Mouse (Mus musculus) MEL (cell line): ENCODE data around the gene Fmo5. TPM values are rescaled to one million over a fixed set of nuclear protein-coding genes. Genes with fewer than 3 reads are reported as not detected.

Experiments
- DNase-seq: peaks from one replicate; pipeline ENCODE4 v3.0.0; 2011; ENCODE audit warnings: low read depth, low spot score
- H3K27ac ChIP-seq: 2 replicates; pipeline ENCODE4 v1.5.1; 2012; ENCODE audit warnings: low read depth, mild to moderate bottlenecking, control low read depth, low read length, moderate library complexity; ENCODE audit not compliant: control insufficient read depth
- H3K27me3 ChIP-seq, 2 experiments: fragments of 150-350 bp in 1 of 2; sonication (generic) in 1 of 2; 2 replicates each; pipeline ENCODE4 v1.6.1; 2012; ENCODE audit warnings: low read length in 2 of 2, mild to moderate bottlenecking in 2 of 2, improper control_type of control experiment in 1 of 2, moderate library complexity in 1 of 2; ENCODE audit not compliant: insufficient read depth in 2 of 2, control insufficient read depth in 1 of 2
- H3K36me3 ChIP-seq, 2 experiments: 2 replicates each; pipeline ENCODE4 v1.6.1; 2012 to 2014; ENCODE audit warnings: low read length in 2 of 2, improper control_type of control experiment in 1 of 2, inconsistent platforms in 1 of 2, mild to moderate bottlenecking in 1 of 2; ENCODE audit not compliant: insufficient read depth in 2 of 2, control insufficient read depth in 1 of 2
- H3K4me1 ChIP-seq, 2 experiments: fragments of 150-350 bp in 1 of 2; sonication (generic) in 1 of 2; 2 replicates each; pipeline ENCODE4 v1.6.1; 2012; ENCODE audit warnings: low read length in 2 of 2, improper control_type of control experiment in 1 of 2, mild to moderate bottlenecking in 1 of 2; ENCODE audit not compliant: insufficient read depth in 2 of 2, control insufficient read depth in 1 of 2
- H3K4me3 ChIP-seq, 2 experiments: fragments of 150-350 bp in 1 of 2; sonication (generic) in 1 of 2; 2 replicates each; pipeline ENCODE4 v1.5.1; 2012; ENCODE audit warnings: low read depth in 2 of 2, low read length in 2 of 2, mild to moderate bottlenecking in 2 of 2, moderate library complexity in 2 of 2, control low read depth in 1 of 2, improper control_type of control experiment in 1 of 2; ENCODE audit not compliant: control insufficient read depth in 1 of 2, insufficient read depth in 1 of 2
- H3K79me2 ChIP-seq: 2 replicates; pipeline ENCODE4 v1.6.1; 2012; ENCODE audit warnings: mild to moderate bottlenecking, low read length, moderate library complexity; ENCODE audit not compliant: control insufficient read depth, poor library complexity, insufficient read depth
- H3K9ac ChIP-seq: 2 replicates; pipeline ENCODE4 v1.6.1; 2012; ENCODE audit warnings: low read depth, mild to moderate bottlenecking, control low read depth, low read length, moderate library complexity; ENCODE audit not compliant: control insufficient read depth, poor library complexity, severe bottlenecking
- H3K9me3 ChIP-seq: fragments of 150-350 bp; sonication (generic); replicated peaks from 2 replicates; pipeline ENCODE4 v1.6.1; 2012; ENCODE audit warnings: mild to moderate bottlenecking, low read length, improper control_type of control experiment, moderate library complexity; ENCODE audit not compliant: insufficient read depth
- CHD1 ChIP-seq: IDR thresholded peaks from 2 replicates; pipeline ENCODE4 v1.6.1; 2012; ENCODE audit warnings: low read depth, mild to moderate bottlenecking, inconsistent platforms, low read length, improper control_type of control experiment
- CHD2 ChIP-seq: IDR thresholded peaks from 2 replicates; pipeline ENCODE4 v1.6.1; 2011; ENCODE audit warnings: low read length, improper control_type of control experiment
- CTCF ChIP-seq, 3 experiments: IDR thresholded peaks in 2 of 3; conservative IDR thresholded peaks in 1 of 3; 2 replicates each; pipeline ENCODE4 v1.5.1; 2011 to 2012; ENCODE audit warnings: low read length in 3 of 3, low read depth in 2 of 3, mild to moderate bottlenecking in 2 of 3, improper control_type of control experiment in 1 of 3, inconsistent platforms in 1 of 3, mixed read lengths in 1 of 3, moderate library complexity in 1 of 3; ENCODE audit not compliant: control insufficient read depth in 1 of 3, insufficient read depth in 1 of 3, poor library complexity in 1 of 3, severe bottlenecking in 1 of 3
- E2F4 ChIP-seq: IDR thresholded peaks from 2 replicates; pipeline ENCODE4 v1.6.1; 2011; ENCODE audit warnings: low read depth, low read length, improper control_type of control experiment, borderline replicate concordance
- ELF1 ChIP-seq: IDR thresholded peaks from 2 replicates; pipeline ENCODE4 v1.6.1; 2014; ENCODE audit warnings: low read depth, mild to moderate bottlenecking, inconsistent platforms, low read length, improper control_type of control experiment, moderate library complexity
- EP300 ChIP-seq, 2 experiments: IDR thresholded peaks; 2 replicates each; pipeline ENCODE4 v1.6.1; 2011; ENCODE audit warnings: improper control_type of control experiment in 2 of 2, low read length in 2 of 2, low read depth in 1 of 2, mild to moderate bottlenecking in 1 of 2
- ETS1 ChIP-seq: IDR thresholded peaks from 2 replicates; pipeline ENCODE4 v1.6.1; 2012; ENCODE audit warnings: low read depth, mild to moderate bottlenecking, inconsistent platforms, low read length, improper control_type of control experiment, moderate library complexity
- GATA1 ChIP-seq: IDR thresholded peaks from 2 replicates; pipeline ENCODE4 v1.6.1; 2011; ENCODE audit warnings: low read depth, low read length, improper control_type of control experiment
- JUND ChIP-seq: IDR thresholded peaks from 2 replicates; pipeline ENCODE4 v1.6.1; 2011; ENCODE audit warnings: low read depth, mild to moderate bottlenecking, improper control_type of control experiment, low read length
- MAFK ChIP-seq: IDR thresholded peaks from 2 replicates; pipeline ENCODE4 v1.6.1; 2011; ENCODE audit warnings: low read depth, mild to moderate bottlenecking, low read length, improper control_type of control experiment, borderline replicate concordance
- MAX ChIP-seq: IDR thresholded peaks from 2 replicates; pipeline ENCODE4 v1.6.1; 2011; ENCODE audit warnings: low read length, improper control_type of control experiment
- MAZ ChIP-seq: IDR thresholded peaks from 2 replicates; pipeline ENCODE4 v1.6.1; 2012; ENCODE audit warnings: low read depth, mild to moderate bottlenecking, inconsistent platforms, low read length, improper control_type of control experiment
- MEF2A ChIP-seq: IDR thresholded peaks from 2 replicates; pipeline ENCODE4 v1.6.1; 2014; ENCODE audit warnings: low read depth, mild to moderate bottlenecking, inconsistent platforms, low read length, improper control_type of control experiment; ENCODE audit not compliant: poor library complexity, insufficient replicate concordance, severe bottlenecking; ENCODE audit errors: extremely low read depth
- MXI1 ChIP-seq: IDR thresholded peaks from 2 replicates; pipeline ENCODE4 v1.6.1; 2011; ENCODE audit warnings: mild to moderate bottlenecking, low read depth, low read length, improper control_type of control experiment
- MYB ChIP-seq: IDR thresholded peaks from 2 replicates; pipeline ENCODE4 v1.6.1; 2011; ENCODE audit warnings: mild to moderate bottlenecking, low read depth, low read length, improper control_type of control experiment
- MYC ChIP-seq: IDR thresholded peaks from 2 replicates; pipeline ENCODE4 v1.6.1; 2011; ENCODE audit warnings: low read depth, mild to moderate bottlenecking, low read length, improper control_type of control experiment, moderate library complexity
- NELFE ChIP-seq: IDR thresholded peaks from 2 replicates; pipeline ENCODE4 v1.6.1; 2011; ENCODE audit warnings: low read depth, low read length, improper control_type of control experiment
- NRF1 ChIP-seq: IDR thresholded peaks from 2 replicates; pipeline ENCODE4 v1.6.1; 2014; ENCODE audit warnings: low read depth, mild to moderate bottlenecking, inconsistent platforms, low read length, improper control_type of control experiment, moderate library complexity; ENCODE audit not compliant: poor library complexity, insufficient read depth, severe bottlenecking
- POLR2A ChIP-seq, 2 experiments: IDR thresholded peaks; 2 replicates each; pipeline ENCODE4 v1.6.1; 2011 to 2012; ENCODE audit warnings: low read length in 2 of 2, mild to moderate bottlenecking in 2 of 2, control low read depth in 1 of 2, improper control_type of control experiment in 1 of 2, low read depth in 1 of 2, moderate library complexity in 1 of 2; ENCODE audit not compliant: control insufficient read depth in 1 of 2, insufficient read depth in 1 of 2, poor library complexity in 1 of 2
- POLR2AphosphoS2 ChIP-seq: IDR thresholded peaks from 2 replicates; pipeline ENCODE4 v1.6.1; 2011; ENCODE audit warnings: low read length, improper control_type of control experiment
- POLR2AphosphoS5 ChIP-seq: IDR thresholded peaks from 2 replicates; pipeline ENCODE4 v1.6.1; 2012; ENCODE audit warnings: low read depth, borderline replicate concordance, mild to moderate bottlenecking, inconsistent platforms, low read length, moderate library complexity, mixed read lengths
- RAD21 ChIP-seq: IDR thresholded peaks from 2 replicates; pipeline ENCODE4 v1.6.1; 2011; ENCODE audit warnings: mild to moderate bottlenecking, low read depth, low read length, improper control_type of control experiment
- RCOR1 ChIP-seq: IDR thresholded peaks from 2 replicates; pipeline ENCODE4 v1.6.1; 2012; ENCODE audit warnings: low read depth, mild to moderate bottlenecking, inconsistent platforms, low read length, improper control_type of control experiment
- SMC3 ChIP-seq: IDR thresholded peaks from 2 replicates; pipeline ENCODE4 v1.6.1; 2011; ENCODE audit warnings: low read depth, low read length, improper control_type of control experiment
- TCF12 ChIP-seq: IDR thresholded peaks from 2 replicates; pipeline ENCODE4 v1.6.1; 2014; ENCODE audit warnings: low read depth, mild to moderate bottlenecking, inconsistent platforms, low read length, improper control_type of control experiment, moderate library complexity
- UBTF ChIP-seq: IDR thresholded peaks from 2 replicates; pipeline ENCODE4 v1.6.1; 2012; ENCODE audit warnings: low read depth, mild to moderate bottlenecking, inconsistent platforms, low read length, improper control_type of control experiment, moderate library complexity, borderline replicate concordance; ENCODE audit not compliant: insufficient read depth
- ZC3H11A ChIP-seq: IDR thresholded peaks from 2 replicates; pipeline ENCODE4 v1.6.1; 2012; ENCODE audit warnings: low read depth, mild to moderate bottlenecking, inconsistent platforms, low read length, improper control_type of control experiment
- ZKSCAN1 ChIP-seq: IDR thresholded peaks from 2 replicates; pipeline ENCODE4 v1.6.1; 2012; ENCODE audit warnings: low read depth, mild to moderate bottlenecking, inconsistent platforms, low read length, improper control_type of control experiment, moderate library complexity
- ZMIZ1 ChIP-seq: IDR thresholded peaks from 2 replicates; pipeline ENCODE4 v1.6.1; 2012; ENCODE audit warnings: low read depth, mild to moderate bottlenecking, inconsistent platforms, low read length, improper control_type of control experiment, moderate library complexity
- ZNF384 ChIP-seq: IDR thresholded peaks from 2 replicates; pipeline ENCODE4 v1.6.1; 2012; ENCODE audit warnings: low read depth, mild to moderate bottlenecking, inconsistent platforms, low read length, improper control_type of control experiment
- polyA plus RNA-seq, 2 experiments: library from polyadenylated mRNA; stranded (reverse) in 1 of 2; unstranded in 1 of 2; fragments of >175 nt in 1 of 2; fragments of >200 nt in 1 of 2; gene quantifications; 2 replicates each; pipeline versions ENCODE4 v1.2.1 to v1.2.4; 2012; ENCODE audit warnings: low replicate concordance in 2 of 2, low read depth in 1 of 2; ENCODE audit not compliant: insufficient read length in 2 of 2, insufficient read depth in 1 of 2, missing spikeins in 1 of 2
- total RNA-seq: library from RNA; depleted of rRNA; stranded (reverse); fragments of 300-350 nt; gene quantifications from 2 replicates; pipeline ENCODE4 v1.2.3, GENCODE M21; 2012

Fmo5 gene
- total and polyA plus RNA-seq, 3 experiments = 0.12 to 0.39 TPM; not detected in 1

DNA sequence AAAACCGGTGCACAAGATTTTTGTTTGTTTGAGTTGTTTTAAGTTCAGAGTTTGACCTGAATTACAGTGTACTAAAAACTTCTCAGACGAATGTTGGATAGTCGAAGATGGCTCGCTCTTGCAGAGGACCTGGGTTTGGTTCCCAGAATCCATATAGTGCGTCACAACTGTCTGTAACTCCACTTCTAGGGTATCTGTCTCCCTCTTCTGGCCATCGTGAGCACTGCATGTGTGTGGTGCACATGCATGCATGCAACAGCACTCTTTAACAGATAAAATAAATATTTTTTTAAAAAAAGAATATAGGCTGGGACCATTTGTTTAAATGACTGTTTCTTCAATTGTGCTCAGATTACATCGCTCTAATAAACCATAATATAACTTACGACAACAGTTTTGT, 26.3 kb downstream of the Fmo5 start:
- Histone ChIP-seq H3K27me3 (peaks cover 0 to 3% of the 10 kb centered on the region in 2 experiments; a peak in 3 of 4 replicates), H3K4me3 (no peak overlapping the region), H3K9ac (no peak overlapping the region), H3K36me3 (peaks cover 0 to 15% of the 10 kb centered on the region in 2 experiments; a peak in 2 of 4 replicates), H3K79me2 (peaks cover 3% of the 10 kb centered on the region; the same call in 1 of the 2 replicates), H3K4me1 (peaks cover 5 to 17% of the 10 kb centered on the region in 2 experiments), H3K27ac (no peak overlapping the region), H3K9me3 (no peaks in the 10 kb centered on the region)
- peak; percentile 85 for DNase-seq
- no peak for TF ChIP-seq CHD2
- TF ChIP-seq MAFK = no peak
- TF ChIP-seq RCOR1 = no peak
- TF ChIP-seq SMC3 = peak; percentile 65
- TF ChIP-seq POLR2A (IDR thresholded peaks at IDR 0.05; ENCODE audit: control insufficient read depth in 1 of 2, insufficient read depth in 1 of 2, low read depth in 1 of 2, low read length in 2 of 2, poor library complexity in 1 of 2) = no peak
- TF ChIP-seq POLR2AphosphoS2 = no peak
- TF ChIP-seq TCF12 = no peak
- peak; percentile 80 for TF ChIP-seq RAD21
- TF ChIP-seq ELF1 = no peak
- no peak for TF ChIP-seq POLR2AphosphoS5
- no peak for TF ChIP-seq CHD1
- TF ChIP-seq MEF2A = no peak
- 0 out of 2 replicates have a peak, but pooled peaks have one; percentile 29 for TF ChIP-seq ZNF384
- TF ChIP-seq E2F4 = no peak
- TF ChIP-seq CTCF (IDR thresholded peaks at IDR 0.05 in 2 of 3, conservative IDR thresholded peaks at IDR 0.05 in 1 of 3; ENCODE audit: control insufficient read depth in 1 of 3, insufficient read depth in 1 of 3, low read depth in 2 of 3, low read length in 3 of 3, poor library complexity in 1 of 3, severe bottlenecking in 1 of 3) = peak; percentile 78 to 89 (median 83)
- TF ChIP-seq MYC = peak; percentile 66; the same call in 1 of the 2 replicates
- TF ChIP-seq ZC3H11A = peak; percentile 36; the same call in 1 of the 2 replicates
- TF ChIP-seq MXI1 = no peak

DNA sequence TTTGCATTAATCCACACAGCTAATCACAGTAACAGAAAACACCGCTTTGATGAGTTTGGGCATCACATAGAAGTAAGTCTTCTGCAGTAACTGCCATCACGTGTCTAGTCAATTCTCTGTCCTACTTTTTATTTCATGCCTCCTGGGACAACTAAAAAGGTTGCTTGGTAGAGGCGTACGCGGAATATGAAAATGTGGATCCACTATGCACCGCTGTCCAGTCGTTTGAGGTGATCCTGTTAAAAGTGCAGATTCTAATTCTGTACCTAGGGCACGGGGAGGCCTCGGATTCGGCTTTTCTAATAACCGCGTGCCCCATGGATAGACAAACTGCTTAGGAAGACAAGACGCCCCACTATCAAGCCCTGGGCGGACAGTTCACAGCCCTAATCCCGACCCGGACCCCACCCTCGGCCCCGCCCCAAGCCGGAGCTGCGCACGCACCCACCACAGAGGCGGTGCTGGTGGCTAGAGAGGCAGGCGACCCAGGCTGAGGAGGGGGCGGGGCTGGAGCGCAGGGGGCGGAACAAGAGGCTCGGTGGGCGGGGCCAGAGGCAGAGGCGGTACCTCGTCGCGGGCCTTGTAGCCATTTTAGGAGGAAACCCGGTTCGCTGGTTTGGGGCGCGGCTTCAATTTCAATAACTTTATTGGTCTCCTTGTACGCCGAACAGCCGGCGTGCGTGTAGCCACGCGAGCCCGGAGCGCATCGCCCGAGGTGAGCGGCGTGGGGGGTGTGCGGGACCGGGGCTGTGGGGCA, 29.2 kb downstream of the Fmo5 start, which contains the start of gene Prkab2:
TSS of gene Prkab2 (plus strand) at position 539 of the 757 bp plus-strand sequence.
- Histone ChIP-seq H3K9ac (peak within 1 kb of the TSS; percentile 76), H3K27me3 (no peaks in the 10 kb centered on the region), H3K9me3 (no peaks in the 10 kb centered on the region), H3K27ac (peak within 1 kb of the TSS; percentile 34), H3K4me3 (peak within 1 kb of the TSS; percentile 83 to 94), H3K79me2 (peaks cover 3% of the 10 kb centered on the region; the same call in 1 of the 2 replicates), H3K4me1 (peaks cover 8 to 26% of the 10 kb centered on the region in 2 experiments), H3K36me3 (peaks cover 0 to 25% of the 10 kb centered on the region in 2 experiments; a peak in 2 of 4 replicates)
- peak; percentile 100 for DNase-seq
- no peak for TF ChIP-seq ZKSCAN1
- TF ChIP-seq NELFE = peak; percentile 88
- TF ChIP-seq CTCF (IDR thresholded peaks at IDR 0.05 in 2 of 3, conservative IDR thresholded peaks at IDR 0.05 in 1 of 3; ENCODE audit: control insufficient read depth in 1 of 3, insufficient read depth in 1 of 3, low read depth in 2 of 3, low read length in 3 of 3, poor library complexity in 1 of 3, severe bottlenecking in 1 of 3) = 0 out of 6 replicates have a peak, but pooled peaks of 1 of the 3 experiments have one; percentile 4
- TF ChIP-seq MAZ = peak; percentile 97
- TF ChIP-seq CHD1 = no peak
- TF ChIP-seq TCF12 = peak; percentile 80
- peak; percentile 85 for TF ChIP-seq MAX
- no peak for TF ChIP-seq GATA1
- peak; percentile 89 for TF ChIP-seq MYC
- peak; percentile 93 for TF ChIP-seq NRF1
- no peak for TF ChIP-seq JUND
- peak; percentile 96 for TF ChIP-seq ZMIZ1
- TF ChIP-seq UBTF = peak; percentile 43; the same call in 1 of the 2 replicates
- TF ChIP-seq ETS1 = peak; percentile 80
- TF ChIP-seq MYB = no peak
- TF ChIP-seq EP300 (IDR thresholded peaks at IDR 0.05; ENCODE audit: low read depth in 1 of 2, low read length in 2 of 2) = peak in 1 of 2 experiments; percentile 55; a peak in 2 of 4 replicates
